ENCODE assay signal across 19 mouse cellular contexts in the genomic region with DNA sequence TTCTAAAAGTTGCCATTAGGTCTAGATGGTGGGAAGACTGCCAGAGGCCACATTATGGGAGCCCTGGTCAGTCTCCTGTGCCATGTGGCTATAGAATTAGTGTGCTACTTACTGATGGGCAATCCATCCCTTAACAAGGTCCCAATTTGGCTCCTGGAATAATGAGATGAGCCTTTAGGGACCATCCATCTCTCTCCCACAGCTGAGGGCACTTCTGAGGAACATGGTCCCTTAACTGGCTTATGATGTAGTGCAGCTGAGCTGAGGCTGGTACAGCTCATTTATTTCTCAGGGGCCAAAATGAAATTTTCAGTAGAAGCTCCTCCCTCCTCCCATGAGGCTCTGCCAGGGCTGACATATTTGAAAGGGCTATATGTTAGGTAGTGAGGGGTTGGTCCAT.
DNase-seq lines count a peak whose midpoint lies in the region; ATAC-seq and TF ChIP-seq lines count a peak whose summit lies in the region.
"Had no signal": no experiment of that assay in that cellular context is flagged by ENCODE, and none has a peak within 500 bp of the region (broad histone marks: within the 10 kb centered on the region; RNA-seq: fewer than 3 reads in every experiment).

No protein-coding gene starts in this region.

- DNase-seq in layer of hippocampus, adult 2 months (ENCODE audit: low spot score in 2 of 2) = no peak
- no peak for DNase-seq in layer of hippocampus, adult 8-10 months (ENCODE audit: low spot score in 2 of 2)
- DNase-seq in mesoderm, embryonic 11.5 days (ENCODE audit: low read depth, low spot score) = peak; percentile 15
- no peak for DNase-seq in adrenal gland, postnatal 36 days
- DNase-seq: adrenal gland, postnatal 10 days; B cell, adult 2 months; gastrocnemius, postnatal 25 days; heart, adult 18-20 months had no signal

- H3K4me2 ChIP-seq in forebrain, embryonic 15.5 days (replicated peaks) = no peak overlapping the region
- H3K4me2 ChIP-seq in forebrain, embryonic 12.5 days = no peak overlapping the region
- no peak overlapping the region for H3K4me2 ChIP-seq in neural tube, embryonic 15.5 days
- H3K4me2 ChIP-seq: embryonic facial prominence, embryonic 13.5 days; hindbrain, embryonic 12.5 days had no signal

- no peak overlapping the region for H3K4me3 ChIP-seq in forebrain, embryonic 15.5 days
- H3K4me3 ChIP-seq in forebrain, embryonic 12.5 days (replicated peaks) = no peak overlapping the region
- no peak overlapping the region for H3K4me3 ChIP-seq in layer of hippocampus, adult 2 months
- no peak overlapping the region for H3K4me3 ChIP-seq in neural tube, embryonic 15.5 days (replicated peaks)
- H3K4me3 ChIP-seq: embryonic facial prominence, embryonic 13.5 days; forebrain, embryonic 10.5 days; heart, embryonic 10.5 days; hindbrain, embryonic 12.5 days had no signal

- no peak overlapping the region for H3K9ac ChIP-seq in forebrain, embryonic 15.5 days (replicated peaks)
- H3K9ac ChIP-seq in forebrain, embryonic 12.5 days = no peak overlapping the region
- no peak overlapping the region for H3K9ac ChIP-seq in neural tube, embryonic 15.5 days (replicated peaks)
- H3K9ac ChIP-seq: embryonic facial prominence, embryonic 13.5 days; hindbrain, embryonic 12.5 days had no signal

- H3K36me3 ChIP-seq in forebrain, embryonic 15.5 days = no peaks in the 10 kb centered on the region
- no peaks in the 10 kb centered on the region for H3K36me3 ChIP-seq in forebrain, embryonic 12.5 days (replicated peaks)
- no peaks in the 10 kb centered on the region for H3K36me3 ChIP-seq in neural tube, embryonic 15.5 days
- H3K36me3 ChIP-seq: embryonic facial prominence, embryonic 13.5 days; forebrain, embryonic 10.5 days; G1E; heart, embryonic 10.5 days; hindbrain, embryonic 12.5 days had no signal

- H3K9me3 ChIP-seq in forebrain, embryonic 15.5 days = no peaks in the 10 kb centered on the region
- no peaks in the 10 kb centered on the region for H3K9me3 ChIP-seq in forebrain, embryonic 12.5 days
- no peaks in the 10 kb centered on the region for H3K9me3 ChIP-seq in neural tube, embryonic 15.5 days (replicated peaks)
- H3K9me3 ChIP-seq: embryonic facial prominence, embryonic 13.5 days; forebrain, embryonic 10.5 days; heart, embryonic 10.5 days; hindbrain, embryonic 12.5 days had no signal

- H3K27ac ChIP-seq in forebrain, embryonic 15.5 days (replicated peaks) = peak overlapping the region; percentile 53
- H3K27ac ChIP-seq in forebrain, embryonic 12.5 days = no peak overlapping the region
- peak overlapping the region; percentile 83 for H3K27ac ChIP-seq in layer of hippocampus, adult 2 months
- no peak overlapping the region for H3K27ac ChIP-seq in neural tube, embryonic 15.5 days (replicated peaks)
- H3K27ac ChIP-seq: embryonic facial prominence, embryonic 13.5 days; forebrain, embryonic 10.5 days; heart, embryonic 10.5 days; hindbrain, embryonic 12.5 days; hindbrain, postnatal 0 days had no signal

- TF ChIP-seq CTCF in layer of hippocampus, adult 2 months (conservative IDR thresholded peaks at IDR 0.05) = no peak

- no peaks in the 10 kb centered on the region for H3K27me3 ChIP-seq in forebrain, embryonic 15.5 days
- no peaks in the 10 kb centered on the region for H3K27me3 ChIP-seq in forebrain, embryonic 12.5 days
- H3K27me3 ChIP-seq in neural tube, embryonic 15.5 days (replicated peaks) = no peaks in the 10 kb centered on the region
- H3K27me3 ChIP-seq: embryonic facial prominence, embryonic 13.5 days; hindbrain, embryonic 12.5 days; Patski had no signal

- ATAC-seq in forebrain, embryonic 15.5 days (replicated peaks) = no peak
- ATAC-seq in forebrain, embryonic 12.5 days (ENCODE audit: low FRiP score) = no peak
- 0 out of 2 replicates have a peak, but pooled peaks have one; percentile 17 for ATAC-seq in neural tube, embryonic 15.5 days (ENCODE audit: low FRiP score)
- ATAC-seq: hindbrain, postnatal 0 days; inflammation-experienced regulatory T-cells, adult 6 months; Patski had no signal

- H3K4me1 ChIP-seq in forebrain, embryonic 15.5 days = no peaks in the 10 kb centered on the region; the same call in 1 of the 2 replicates
- no peaks in the 10 kb centered on the region for H3K4me1 ChIP-seq in forebrain, embryonic 12.5 days
- no peaks in the 10 kb centered on the region for H3K4me1 ChIP-seq in neural tube, embryonic 15.5 days
- H3K4me1 ChIP-seq: embryonic facial prominence, embryonic 13.5 days; forebrain, embryonic 10.5 days; heart, embryonic 10.5 days; hindbrain, embryonic 12.5 days had no signal

Comparison
In these comparisons a context has a peak if more than half of its experiments do, and no peak if none do; other contexts are left out.
1. H3K27ac ChIP-seq: peak in forebrain, embryonic 15.5 days (single experiment) and layer of hippocampus, adult 2 months (single experiment); none in forebrain, embryonic 12.5 days (single experiment) and neural tube, embryonic 15.5 days (single experiment).